Mouse (Mus musculus): ENCODE data around the gene Mkln1.

DNA sequence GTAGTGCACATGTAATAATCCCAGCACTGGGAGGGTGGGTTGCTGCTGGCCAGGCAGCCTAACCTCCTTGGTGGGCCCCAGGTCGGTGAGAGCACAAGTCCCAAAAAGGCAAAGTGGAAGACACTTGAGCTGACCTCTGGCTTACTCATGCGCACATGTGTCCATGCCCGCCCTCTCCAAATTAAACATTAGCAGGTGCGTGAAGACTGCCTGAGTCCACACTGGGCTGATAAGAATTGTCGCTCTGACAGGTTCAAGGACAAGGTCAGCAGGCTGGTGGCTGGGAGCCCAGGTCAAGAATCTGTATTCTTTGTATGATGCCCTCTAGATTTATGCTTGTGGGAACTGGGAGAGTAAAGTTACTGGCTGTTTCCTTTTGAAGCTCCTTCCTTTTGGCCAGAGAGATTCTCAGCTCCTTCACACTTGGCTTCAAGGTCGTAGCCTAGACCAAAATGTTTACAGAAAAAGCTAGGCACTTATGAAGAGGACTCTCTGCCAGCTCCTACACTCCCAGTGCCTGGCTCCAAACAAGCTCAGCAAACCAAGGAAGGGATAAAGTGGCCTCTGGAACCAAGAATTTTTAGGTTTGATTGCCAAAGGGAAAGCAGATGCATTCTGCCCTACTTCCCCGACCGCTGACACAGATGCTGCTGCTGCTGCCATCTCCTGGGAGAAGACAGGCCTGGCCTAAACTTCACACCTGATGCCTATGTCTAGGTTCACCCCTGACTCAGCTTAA lies 8.1 kb upstream of the Mkln1 start:
- TF ChIP-seq GATA1 (IDR thresholded peaks at IDR 0.05; ENCODE audit: borderline replicate concordance, low read length) (no peak), FLI1 (IDR thresholded peaks at IDR 0.05; ENCODE audit: low read length) (no peak)

Measured in megakaryocyte, embryonic 14.5 days (primary cell).